Mouse (Mus musculus) stomach, postnatal 0 days (tissue): ENCODE data around the gene Gm45062. TPM values are rescaled to one million over a fixed set of nuclear protein-coding genes. Genes with fewer than 3 reads are reported as not detected.

ENCODE experiments used
- ATAC-seq: fragments of 200-750 bp; cut with Nextera tagmentation; 2 replicates; pipeline ENCODE4 v1.8.0; 2017; ENCODE audit not compliant: low FRiP score, low TSS enrichment
- DNase-seq: peaks from one replicate; pipeline ENCODE4 v3.0.0-alpha.2; 2016; ENCODE audit warnings: low spot score
- H3K27ac ChIP-seq: fragments of 300-500 bp; sonication (generic); replicated peaks from 2 replicates; pipeline ENCODE4 v1.5.1; 2014; ENCODE audit warnings: mild to moderate bottlenecking, control low read depth
- H3K27me3 ChIP-seq: fragments of 300-500 bp; sonication (generic); 2 replicates; pipeline ENCODE4 v1.6.1; 2014; ENCODE audit warnings: low read length; ENCODE audit not compliant: control insufficient read depth, insufficient read depth
- H3K36me3 ChIP-seq: fragments of 300-500 bp; sonication (generic); 2 replicates; pipeline ENCODE4 v1.6.1; 2014; ENCODE audit warnings: low read length, mixed read lengths; ENCODE audit not compliant: control insufficient read depth, insufficient read depth
- H3K4me1 ChIP-seq: fragments of 300-500 bp; sonication (generic); replicated peaks from 2 replicates; pipeline ENCODE4 v1.6.1; 2014; ENCODE audit warnings: antibody characterized with exemption; ENCODE audit not compliant: control insufficient read depth, insufficient read depth
- H3K4me2 ChIP-seq: fragments of 300-500 bp; sonication (generic); replicated peaks from 2 replicates; pipeline ENCODE4 v1.6.1; 2014; ENCODE audit warnings: low read depth, mild to moderate bottlenecking, control low read depth, moderate library complexity
- H3K4me3 ChIP-seq: fragments of 300-500 bp; sonication (generic); 2 replicates; pipeline ENCODE4 v1.5.1; 2014; ENCODE audit warnings: low read depth, low read length, control low read depth
- H3K9ac ChIP-seq: fragments of 300-500 bp; sonication (generic); 2 replicates; pipeline ENCODE4 v1.6.1; 2014; ENCODE audit warnings: mild to moderate bottlenecking, low read length, control low read depth, mixed read lengths
- H3K9me3 ChIP-seq: fragments of 300-500 bp; sonication (generic); 2 replicates; pipeline ENCODE4 v1.6.1; 2016; ENCODE audit warnings: low read length; ENCODE audit not compliant: control insufficient read depth
- CTCF ChIP-seq: IDR thresholded peaks from 2 replicates; pipeline ENCODE4 v1.5.1; 2016; ENCODE audit warnings: antibody characterized with exemption, low read depth, mild to moderate bottlenecking, moderate library complexity
- EP300 ChIP-seq: optimal IDR thresholded peaks from 2 replicates; pipeline ENCODE3; 2016; ENCODE audit warnings: antibody characterized with exemption
- WGBS: fragments of 180-500 bp; shearing (Covaris S2); extraction: QIAGEN DNeasy Blood & Tissue Kit; methylation state at CpG from one replicate; pipeline ENCODE4 v1.1.7; 2014; 5-methylcytosine and 5-hydroxymethylcytosine counted together
- polyA plus RNA-seq: library from polyadenylated mRNA; unstranded; fragments of >200 nt; fragmentation: Nextera tagmentation; extraction: Ambion mirVana; gene quantifications from 2 replicates; pipeline ENCODE4 v1.2.1, GENCODE M21; 2015

Gene Gm45062
- polyA plus RNA-seq, 1 experiment from 2014 or later: 1.9 TPM

GRCm38 (mm10) chr6:8259667-8260044, 406 bp downstream of the Gm45062 start:
- H3K27ac ChIP-seq: peak overlapping the region; percentile 83
- WGBS: 0% methylated on average over 8 of the region's 8 CpGs
- peak overlapping the region; percentile 90 for H3K4me2 ChIP-seq

GRCm38 (mm10) chr6:8271047-8271446, 11.8 kb downstream of the Gm45062 start:
- no peak overlapping the region for H3K9ac ChIP-seq
- H3K4me3 ChIP-seq: no peak overlapping the region
- H3K27me3 ChIP-seq: no peaks in the 10 kb centered on the region
- no peak for ATAC-seq
- H3K9me3 ChIP-seq: no peaks in the 10 kb centered on the region
- H3K36me3 ChIP-seq: no peaks in the 10 kb centered on the region; the same call in 1 of the 2 replicates
- WGBS: 70% methylated on average over 3 of the region's 3 CpGs
- no peak overlapping the region for H3K4me2 ChIP-seq
- H3K27ac ChIP-seq: no peak overlapping the region
- H3K4me1 ChIP-seq: no peaks in the 10 kb centered on the region
- TF ChIP-seq CTCF: no peak
- TF ChIP-seq EP300: no peak
- DNase-seq: no peak

More at GRCm38 (mm10) chr6:8259667-8260044, 406 bp downstream of the Gm45062 start:
- Histone ChIP-seq H3K9me3 (no peaks in the 10 kb centered on the region), H3K4me1 (no peaks in the 10 kb centered on the region), H3K9ac (peak overlapping the region; percentile 72), H3K4me3 (peak overlapping the region; percentile 94), H3K27me3 (no peaks in the 10 kb centered on the region), H3K36me3 (no peaks in the 10 kb centered on the region)
- DNase-seq (no peak), ATAC-seq (no peak; the same call in 1 of the 2 replicates)
- TF ChIP-seq EP300: no peak
- TF ChIP-seq CTCF: no peak

- Histone ChIP-seq H3K9me3 (no peaks in the 10 kb centered on the region), H3K27ac (no peak overlapping the region), H3K36me3 (no peaks in the 10 kb centered on the region; the same call in 1 of the 2 replicates), H3K4me2 (no peak overlapping the region), H3K4me1 (no peaks in the 10 kb centered on the region), H3K27me3 (no peaks in the 10 kb centered on the region), H3K9ac (no peak overlapping the region), H3K4me3 (no peak overlapping the region)
- no peak for TF ChIP-seq EP300
- peak; percentile 82 for TF ChIP-seq CTCF
- 40% methylated on average over 6 of the region's 6 CpGs for WGBS
- peak; percentile 73 for ATAC-seq
- peak; percentile 70 for DNase-seq
These were observed 15.3 kb downstream of the Gm45062 start for GRCm38 (mm10) chr6:8274387-8275054.

DNA sequence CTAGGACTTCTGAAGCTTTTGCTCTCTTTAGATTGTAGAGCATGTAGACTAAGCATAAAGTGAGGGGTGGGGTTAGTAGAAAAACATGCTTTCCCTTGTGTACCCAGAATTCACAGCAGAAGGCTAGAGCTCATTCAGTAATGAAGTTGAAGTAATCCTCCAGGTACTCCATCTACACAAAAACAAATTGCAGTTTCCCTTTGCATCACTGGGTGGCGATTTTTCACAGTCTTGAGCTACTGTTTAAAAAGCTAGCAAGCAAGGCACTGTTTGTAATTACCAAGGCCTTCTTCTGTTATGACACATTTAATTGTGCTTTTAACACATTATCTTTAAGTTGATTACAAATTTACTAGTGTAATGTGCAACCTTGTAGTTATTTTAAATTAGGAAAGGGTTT, 15.8 kb downstream of the Gm45062 start:
- no peak overlapping the region for H3K27ac ChIP-seq
- H3K36me3 ChIP-seq: no peaks in the 10 kb centered on the region; the same call in 1 of the 2 replicates
- H3K4me2 ChIP-seq: no peak overlapping the region
- no peak overlapping the region for H3K4me3 ChIP-seq
- H3K9me3 ChIP-seq: no peaks in the 10 kb centered on the region
- H3K9ac ChIP-seq: no peak overlapping the region
- DNase-seq (peak; percentile 64), ATAC-seq (0 out of 2 replicates have a peak, but pooled peaks have one; percentile 45)
- no peaks in the 10 kb centered on the region for H3K27me3 ChIP-seq
- WGBS: 11% methylated on average over 1 of the region's 1 CpGs
- no peak for TF ChIP-seq EP300
- TF ChIP-seq CTCF: peak; percentile 77
- H3K4me1 ChIP-seq: no peaks in the 10 kb centered on the region

- Histone ChIP-seq H3K9ac (no peak overlapping the region), H3K4me2 (no peak overlapping the region), H3K36me3 (no peaks in the 10 kb centered on the region; the same call in 1 of the 2 replicates), H3K4me3 (no peak overlapping the region), H3K27me3 (no peaks in the 10 kb centered on the region), H3K27ac (no peak overlapping the region), H3K4me1 (no peaks in the 10 kb centered on the region), H3K9me3 (no peaks in the 10 kb centered on the region)
- TF ChIP-seq CTCF: no peak
- no peak for TF ChIP-seq EP300
- ATAC-seq (no peak), DNase-seq (no peak)
- WGBS: 49% methylated on average over 4 of the region's 4 CpGs
These were observed 17.2 kb downstream of the Gm45062 start for GRCm38 (mm10) chr6:8276431-8276830.

DNA sequence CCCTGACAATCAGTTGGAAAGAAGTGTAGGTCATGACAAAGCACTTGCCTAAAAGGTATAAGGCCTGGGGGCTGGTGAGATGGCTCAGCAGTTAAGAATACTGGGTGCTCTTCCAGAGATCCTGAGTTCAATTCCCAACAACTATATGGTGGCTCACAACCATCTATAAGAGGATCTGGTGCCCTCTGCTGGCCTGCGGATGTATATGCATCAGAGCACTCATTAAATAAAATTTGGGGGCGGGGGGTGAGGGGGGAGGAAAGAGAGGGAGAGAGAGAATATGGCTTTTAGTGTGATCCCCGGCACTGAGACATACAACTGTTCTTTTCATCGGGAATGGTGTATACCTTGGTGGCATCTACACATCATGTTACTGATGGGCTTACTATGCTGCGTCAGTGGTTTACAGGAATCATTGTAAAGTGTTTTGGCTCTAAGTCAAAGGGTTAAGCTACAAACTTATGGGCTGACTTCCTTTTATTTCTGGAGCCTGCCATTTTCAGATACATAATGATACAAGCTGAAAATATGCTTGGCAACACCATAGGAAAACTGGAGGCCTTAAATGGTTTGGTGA, 19.3 kb downstream of the Gm45062 start:
- Histone ChIP-seq H3K27me3 (no peaks in the 10 kb centered on the region), H3K4me2 (no peak overlapping the region), H3K36me3 (no peaks in the 10 kb centered on the region; the same call in 1 of the 2 replicates), H3K9me3 (no peaks in the 10 kb centered on the region), H3K9ac (no peak overlapping the region), H3K27ac (no peak overlapping the region), H3K4me3 (no peak overlapping the region), H3K4me1 (no peaks in the 10 kb centered on the region)
- 72% methylated on average over 5 of the region's 5 CpGs for WGBS
- no peak for TF ChIP-seq EP300
- TF ChIP-seq CTCF: peak; percentile 58
- ATAC-seq: no peak
- no peak for DNase-seq
